ENCODE assay signal across 8 mouse cellular contexts in genomic region chr2:121169902-121170301, GRCm38 (mm10). TPM values are rescaled to one million over a fixed set of nuclear protein-coding genes. Genes with fewer than 3 reads are reported as not detected.
A peak's percentile ranks its signal among the peaks of the same experiment; 100 is the strongest.
DNase-seq lines count a peak whose midpoint lies in the region; ATAC-seq and TF ChIP-seq lines count a peak whose summit lies in the region.

No protein-coding gene starts in this region.

- H3K4me1 ChIP-seq in MEL (ENCODE audit: control insufficient read depth in 1 of 2, insufficient read depth in 2 of 2, low read length in 2 of 2): peaks cover 0 to 10% of the 10 kb centered on the region in 2 experiments; a peak in 3 of 4 replicates
- peaks cover 15% of the 10 kb centered on the region for H3K4me1 ChIP-seq in heart, embryonic 11.5 days (ENCODE audit: control insufficient read depth, insufficient read depth, low read length)
- peaks cover 20% of the 10 kb centered on the region for H3K4me1 ChIP-seq in kidney, embryonic 16.5 days (ENCODE audit: insufficient read depth, low read length)

- H3K27ac ChIP-seq in MEL (ENCODE audit: control insufficient read depth, low read depth, low read length): peak overlapping the region; percentile 9; the same call in 1 of the 2 replicates
- H3K27ac ChIP-seq in heart, embryonic 11.5 days (ENCODE audit: low read depth, low read length): peak overlapping the region; percentile 76; the same call in 1 of the 2 replicates
- H3K27ac ChIP-seq in kidney, embryonic 16.5 days (ENCODE audit: low read length): peak overlapping the region; percentile 94

- no peaks in the 10 kb centered on the region for H3K9me3 ChIP-seq in MEL (replicated peaks; ENCODE audit: insufficient read depth, low read length)
- H3K9me3 ChIP-seq in heart, embryonic 11.5 days (replicated peaks; ENCODE audit: control insufficient read depth, low read length): no peaks in the 10 kb centered on the region
- H3K9me3 ChIP-seq in kidney, embryonic 16.5 days (ENCODE audit: low read length): no peaks in the 10 kb centered on the region

- TF ChIP-seq RAD21 in MEL (IDR thresholded peaks at IDR 0.05; ENCODE audit: low read depth, low read length): no peak

- peaks cover 3 to 13% of the 10 kb centered on the region in 2 experiments; a peak in 3 of 4 replicates for H3K36me3 ChIP-seq in MEL (ENCODE audit: control insufficient read depth in 1 of 2, insufficient read depth in 2 of 2, low read length in 2 of 2)
- no peaks in the 10 kb centered on the region; the same call in 1 of the 2 replicates for H3K36me3 ChIP-seq in heart, embryonic 11.5 days (ENCODE audit: control insufficient read depth, insufficient read depth, low read length)
- H3K36me3 ChIP-seq in kidney, embryonic 16.5 days (ENCODE audit: insufficient read depth, low read length): peaks cover 13% of the 10 kb centered on the region
- H3K36me3 ChIP-seq in splenic B cell, adult 2 months (ENCODE audit: control insufficient read depth, insufficient read depth, low read length, poor library complexity, severe bottlenecking): 0 out of 2 replicates have a peak, but pooled peaks cover 5% of the 10 kb centered on the region

- H3K27me3 ChIP-seq in MEL (ENCODE audit: control insufficient read depth in 1 of 2, insufficient read depth in 2 of 2, low read length in 2 of 2): no peaks in the 10 kb centered on the region
- H3K27me3 ChIP-seq in heart, embryonic 11.5 days (ENCODE audit: control insufficient read depth, insufficient read depth, low read length): no peaks in the 10 kb centered on the region
- no peaks in the 10 kb centered on the region for H3K27me3 ChIP-seq in kidney, embryonic 16.5 days (ENCODE audit: insufficient read depth, low read length)
- H3K27me3 ChIP-seq in splenic B cell, adult 2 months (ENCODE audit: control insufficient read depth, insufficient read depth, low read length, poor library complexity, severe bottlenecking): no peaks in the 10 kb centered on the region

- no peak for TF ChIP-seq POLR2A in MEL (IDR thresholded peaks at IDR 0.05; ENCODE audit: control insufficient read depth in 1 of 2, insufficient read depth in 1 of 2, low read depth in 1 of 2, low read length in 2 of 2, poor library complexity in 1 of 2)

- no peak for TF ChIP-seq CTCF in MEL (IDR thresholded peaks at IDR 0.05 in 2 of 3, conservative IDR thresholded peaks at IDR 0.05 in 1 of 3; ENCODE audit: control insufficient read depth in 1 of 3, insufficient read depth in 1 of 3, low read depth in 2 of 3, low read length in 3 of 3, poor library complexity in 1 of 3, severe bottlenecking in 1 of 3)

- H3K4me3 ChIP-seq in MEL (ENCODE audit: control insufficient read depth in 1 of 2, insufficient read depth in 1 of 2, low read depth in 2 of 2, low read length in 2 of 2): peak overlapping the region; percentile 95 to 99
- peak overlapping the region; percentile 97 for H3K4me3 ChIP-seq in heart, embryonic 11.5 days (ENCODE audit: low read depth, low read length)
- peak overlapping the region; percentile 56 for H3K4me3 ChIP-seq in kidney, embryonic 16.5 days (ENCODE audit: low read length)

- peaks cover 29% of the 10 kb centered on the region for H3K79me2 ChIP-seq in MEL (ENCODE audit: control insufficient read depth, insufficient read depth, low read length, poor library complexity)

- H3K4me2 ChIP-seq in heart, embryonic 11.5 days: peak overlapping the region; percentile 96
- H3K4me2 ChIP-seq in kidney, embryonic 16.5 days (replicated peaks; ENCODE audit: low read depth, low read length): peak overlapping the region; percentile 96

- no peak for TF ChIP-seq EP300 in MEL (IDR thresholded peaks at IDR 0.05; ENCODE audit: low read depth in 1 of 2, low read length in 2 of 2)

- DNase-seq in 3T3-L1 (ENCODE audit: low read depth, low spot score) (peak; percentile 45), MEL (ENCODE audit: low read depth, low spot score) (peak; percentile 53)
- peak; percentile 41 to 46 for DNase-seq in cerebellum, postnatal 25 days
- peak; percentile 52 to 56 for DNase-seq in lung, postnatal 4 days
- peak; percentile 30 for DNase-seq in splenic B cell, adult 2 months (ENCODE audit: low read depth, low spot score)
- DNase-seq in testis, postnatal 10 days (ENCODE audit: low spot score): no peak

- no peak for ATAC-seq in heart, embryonic 11.5 days (replicated peaks; ENCODE audit: insufficient number of reproducible peaks, low FRiP score, low TSS enrichment)
- ATAC-seq in kidney, embryonic 16.5 days (ENCODE audit: low FRiP score, low TSS enrichment): no peak

- 8% methylated on average over 9 of the region's 9 CpGs for WGBS in heart, embryonic 11.5 days (ENCODE audit: insufficient replicate concordance)
- 5% methylated on average over 9 of the region's 9 CpGs for WGBS in kidney, embryonic 16.5 days

- H3K9ac ChIP-seq in MEL (ENCODE audit: control insufficient read depth, low read depth, low read length, poor library complexity, severe bottlenecking): peak overlapping the region; percentile 88
- peak overlapping the region; percentile 93 for H3K9ac ChIP-seq in heart, embryonic 11.5 days (ENCODE audit: low read depth, low read length)
- H3K9ac ChIP-seq in kidney, embryonic 16.5 days (replicated peaks; ENCODE audit: low read length): peak overlapping the region; percentile 77

TF ChIP-seq in MEL, 35 proteins besides CTCF, POLR2A, EP300 and RAD21:
- TF ChIP-seq MAX (IDR thresholded peaks at IDR 0.05; ENCODE audit: low read length): no peak
TF ChIP-seq in MEL: peak in this region for 0.

RNA-seq across cellular contexts. Expression of gene Tubgcp4, which starts 0.6 kb away (rescaled TPM):
- 27.9 and 31.3 TPM in 2 replicates for total RNA-seq in MEL (2012; rRNA removed)
- 10 to 100 TPM in 1 of 2 experiments, not detected in 1; 38.9 TPM for polyA plus RNA-seq in MEL (2012; ENCODE audit: insufficient read depth in 1 of 2, insufficient read length in 2 of 2, low read depth in 1 of 2, low replicate concordance in 2 of 2, missing spikeins in 1 of 2)
- 41.0 and 44.9 TPM in 2 replicates for polyA plus RNA-seq in heart, embryonic 11.5 days (2014; fragmentation: Nextera tagmentation; extraction: Ambion mirVana)
- 56.9 and 69.4 TPM in 2 replicates for polyA plus RNA-seq in kidney, embryonic 16.5 days (2015; fragmentation: Nextera tagmentation; extraction: Ambion mirVana)

RNA-seq across cellular contexts. Expression of gene Zscan29, which starts 1.0 kb away (rescaled TPM):
- 6.5 and 6.7 TPM in 2 replicates for total RNA-seq in MEL (2012; rRNA removed)
- polyA plus RNA-seq in MEL (2012; ENCODE audit: insufficient read depth in 1 of 2, insufficient read length in 2 of 2, low read depth in 1 of 2, low replicate concordance in 2 of 2, missing spikeins in 1 of 2): 100 to 1,000 TPM in 1 of 2 experiments, 10 to 100 TPM in 1; 10.2 to 199 TPM
- polyA plus RNA-seq in heart, embryonic 11.5 days (2014; fragmentation: Nextera tagmentation; extraction: Ambion mirVana): 6.3 and 8.2 TPM in 2 replicates
- 12.1 and 15.6 TPM in 2 replicates for polyA plus RNA-seq in kidney, embryonic 16.5 days (2015; fragmentation: Nextera tagmentation; extraction: Ambion mirVana)

RNA-seq across cellular contexts. Expression of gene Lcmt2, which starts 29.4 kb away (rescaled TPM):
- 9.4 and 13.2 TPM in 2 replicates for total RNA-seq in MEL (2012; rRNA removed)
- polyA plus RNA-seq in MEL (2012; ENCODE audit: insufficient read depth in 1 of 2, insufficient read length in 2 of 2, low read depth in 1 of 2, low replicate concordance in 2 of 2, missing spikeins in 1 of 2): 10 to 100 TPM in 1 of 2 experiments, not detected in 1; 12.9 TPM
- 14.0 and 17.6 TPM in 2 replicates for polyA plus RNA-seq in heart, embryonic 11.5 days (2014; fragmentation: Nextera tagmentation; extraction: Ambion mirVana)
- polyA plus RNA-seq in kidney, embryonic 16.5 days (2015; fragmentation: Nextera tagmentation; extraction: Ambion mirVana): 26.3 and 28.4 TPM in 2 replicates

RNA-seq across cellular contexts. Expression of gene Adal, which starts 29.7 kb away (rescaled TPM):
- 9.3 and 10.8 TPM in 2 replicates for total RNA-seq in MEL (2012; rRNA removed)
- polyA plus RNA-seq in MEL (2012; ENCODE audit: insufficient read depth in 1 of 2, insufficient read length in 2 of 2, low read depth in 1 of 2, low replicate concordance in 2 of 2, missing spikeins in 1 of 2): 100 to 1,000 TPM in 1 of 2 experiments, 10 to 100 TPM in 1; 12.1 to 101 TPM
- 14.3 and 14.6 TPM in 2 replicates for polyA plus RNA-seq in heart, embryonic 11.5 days (2014; fragmentation: Nextera tagmentation; extraction: Ambion mirVana)
- 23.9 and 26.2 TPM in 2 replicates for polyA plus RNA-seq in kidney, embryonic 16.5 days (2015; fragmentation: Nextera tagmentation; extraction: Ambion mirVana)

Comparison
In these comparisons a context has a peak if more than half of its experiments do, and no peak if none do; other contexts are left out.
1. H3K27ac ChIP-seq: peak in every context shown above with its lines; median percentile 94 in kidney, embryonic 16.5 days; 76 in heart, embryonic 11.5 days; 9 in MEL.